Mouse (Mus musculus) kidney, adult 2 months (tissue): ENCODE measurements around the gene Pla2g5.

Experiments
- CTCF ChIP-seq: fragments of 200-500 bp; conservative IDR thresholded peaks from 2 replicates; pipeline ENCODE4 v1.5.1; 2011; ENCODE audit warnings: low read depth, mild to moderate bottlenecking, control low read depth, low read length, moderate library complexity, mixed read lengths; ENCODE audit not compliant: insufficient read depth, insufficient read length
- POLR2A ChIP-seq: fragments of 200-500 bp; IDR thresholded peaks from one replicate; pipeline ENCODE4 v1.6.1; 2011; ENCODE audit warnings: low read depth, low read length, control low read depth

DNA sequence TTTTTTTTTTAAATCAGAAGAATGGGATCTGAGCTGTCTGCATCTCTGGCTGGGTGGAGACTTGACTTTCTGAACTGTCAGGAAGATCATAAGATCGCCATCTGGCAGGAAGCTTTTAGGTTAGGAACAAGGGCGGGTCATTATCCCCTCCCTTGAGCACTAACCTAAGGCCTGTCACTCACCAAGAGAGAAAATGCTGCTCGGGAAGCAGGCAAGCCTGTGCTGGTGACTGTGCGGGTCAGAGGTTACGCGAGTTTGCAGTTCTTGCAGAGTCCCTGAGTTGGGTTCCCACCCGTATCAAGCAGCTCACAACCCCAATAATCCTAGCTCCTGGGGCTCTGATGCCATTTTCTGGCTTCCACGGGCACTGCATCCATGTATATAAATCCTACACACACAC lies 5.4 kb upstream of the Pla2g5 start:
- TF ChIP-seq CTCF (no peak), POLR2A (no peak)
